Mouse (Mus musculus): ENCODE measurements around the gene Blcap. TPM values are rescaled to one million over a fixed set of nuclear protein-coding genes. Genes with fewer than 3 reads are reported as not detected.

The Blcap gene
- polyA plus RNA-seq, 1 experiment from 2014 or later: 161 TPM

- Histone ChIP-seq H3K36me3 (ENCODE audit: poor library complexity, severe bottlenecking) (peaks cover 3% of the 10 kb centered on the region), H3K4me1 (peaks cover 43% of the 10 kb centered on the region), H3K9ac (peak overlapping the region; percentile 16; the same call in 1 of the 2 replicates), H3K27me3 (no peaks in the 10 kb centered on the region), H3K4me3 (no peak overlapping the region), H3K4me2 (no peak overlapping the region), H3K27ac (peak overlapping the region; percentile 32; the same call in 1 of the 2 replicates), H3K9me3 (replicated peaks) (no peaks in the 10 kb centered on the region)
- ATAC-seq: no peak
- WGBS: 23% methylated on average over 2 of the region's 2 CpGs
These were observed 2.2 kb downstream of the Blcap start for GRCm38 (mm10) chr2:157568881-157569280.

GRCm38 (mm10) chr2:157567235-157567961, 3.7 kb downstream of the Blcap start:
- Histone ChIP-seq H3K36me3 (ENCODE audit: poor library complexity, severe bottlenecking) (peaks cover 18% of the 10 kb centered on the region), H3K9ac (peak overlapping the region; percentile 98), H3K27ac (peak overlapping the region; percentile 54), H3K4me1 (peaks cover 55% of the 10 kb centered on the region), H3K4me2 (peak overlapping the region; percentile 83), H3K4me3 (peak overlapping the region; percentile 99), H3K27me3 (no peaks in the 10 kb centered on the region), H3K9me3 (replicated peaks) (0 out of 2 replicates have a peak, but pooled peaks cover 3% of the 10 kb centered on the region)
- no peak for ATAC-seq
- 90% methylated on average over 11 of the region's 11 CpGs for WGBS

DNA sequence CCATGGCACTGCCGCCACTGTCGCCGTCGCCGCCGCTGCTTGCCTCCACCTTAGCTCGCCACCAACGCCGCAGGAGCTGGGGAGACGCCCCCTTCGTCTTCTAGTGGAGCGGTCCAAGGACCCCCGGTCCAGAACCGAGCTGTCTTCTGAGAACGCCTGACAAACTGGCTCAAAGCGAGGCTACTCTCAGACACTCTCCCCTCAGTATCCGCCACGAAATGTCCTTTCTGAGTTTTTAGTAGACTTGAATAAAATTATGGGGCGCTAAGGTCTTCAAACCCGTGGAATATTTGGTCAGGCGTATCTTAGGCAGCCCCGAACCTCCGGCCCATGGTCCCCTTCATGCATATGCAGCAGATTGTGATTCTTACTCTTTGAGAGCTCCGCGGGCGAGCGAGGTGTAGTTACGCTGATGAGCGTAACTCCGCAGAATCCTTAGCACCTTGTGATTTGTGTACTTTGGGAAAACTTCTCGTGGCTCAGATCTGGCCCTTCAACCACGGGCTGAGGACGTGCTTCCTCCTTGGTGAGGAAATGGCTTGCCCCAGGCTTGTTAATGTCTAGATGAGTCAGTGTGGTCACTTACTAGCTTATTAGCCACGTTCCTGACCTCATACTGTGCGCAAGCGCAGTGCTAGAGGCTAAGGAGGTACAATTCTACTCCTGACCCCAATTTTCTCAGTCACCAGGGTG, 4.7 kb downstream of the Blcap start:
- Histone ChIP-seq H3K9ac (peak overlapping the region; percentile 98), H3K36me3 (ENCODE audit: poor library complexity, severe bottlenecking) (peaks cover 28% of the 10 kb centered on the region), H3K27me3 (no peaks in the 10 kb centered on the region), H3K4me3 (peak overlapping the region; percentile 99), H3K9me3 (replicated peaks) (peaks cover 5% of the 10 kb centered on the region), H3K4me1 (peaks cover 58% of the 10 kb centered on the region), H3K27ac (peak overlapping the region; percentile 90), H3K4me2 (peak overlapping the region; percentile 83)
- ATAC-seq: peak; percentile 86
- under 1% methylated on average over 36 of the region's 36 CpGs for WGBS

DNA sequence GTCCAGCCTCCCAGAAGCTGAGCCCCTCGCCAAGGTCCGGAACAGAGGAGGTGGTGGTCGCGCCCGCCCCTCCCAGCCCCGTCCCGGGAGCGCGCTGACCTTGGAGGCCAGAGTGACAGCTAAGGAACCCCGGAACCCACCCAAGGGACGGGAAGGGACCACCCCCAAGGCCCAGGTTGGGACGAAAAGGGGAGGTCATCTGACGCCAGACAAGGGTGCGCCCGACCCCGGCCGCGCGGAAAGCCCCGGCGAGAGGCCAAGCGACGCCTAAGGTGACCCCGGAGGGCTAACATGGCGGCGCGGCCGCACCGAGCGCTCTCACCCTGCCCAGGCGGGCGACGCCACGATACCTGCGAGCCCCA, 5.2 kb downstream of the Blcap start:
- Histone ChIP-seq H3K27ac (peak overlapping the region; percentile 90), H3K4me3 (peak overlapping the region; percentile 99), H3K36me3 (ENCODE audit: poor library complexity, severe bottlenecking) (peaks cover 33% of the 10 kb centered on the region), H3K27me3 (no peaks in the 10 kb centered on the region), H3K4me1 (peaks cover 58% of the 10 kb centered on the region), H3K9me3 (replicated peaks) (peaks cover 10% of the 10 kb centered on the region), H3K4me2 (peak overlapping the region; percentile 83), H3K9ac (peak overlapping the region; percentile 98)
- peak; percentile 16 for ATAC-seq
- 0% methylated on average over 33 of the region's 35 CpGs for WGBS

GRCm38 (mm10) chr2:157565446-157565845, 5.6 kb downstream of the Blcap start:
- Histone ChIP-seq H3K9ac (peak overlapping the region; percentile 98), H3K27ac (peak overlapping the region; percentile 90), H3K9me3 (replicated peaks) (peaks cover 10% of the 10 kb centered on the region), H3K4me3 (peak overlapping the region; percentile 99), H3K27me3 (no peaks in the 10 kb centered on the region), H3K36me3 (ENCODE audit: poor library complexity, severe bottlenecking) (peaks cover 35% of the 10 kb centered on the region), H3K4me2 (peak overlapping the region; percentile 83), H3K4me1 (peaks cover 58% of the 10 kb centered on the region)
- WGBS: 7% methylated on average over 13 of the region's 13 CpGs
- ATAC-seq: no peak

GRCm38 (mm10) chr2:157564723-157565122, 6.4 kb downstream of the Blcap start:
- H3K4me1 ChIP-seq: peaks cover 54% of the 10 kb centered on the region
- no peaks in the 10 kb centered on the region for H3K27me3 ChIP-seq
- ATAC-seq: no peak
- peak overlapping the region; percentile 98 for H3K9ac ChIP-seq
- peak overlapping the region; percentile 99 for H3K4me3 ChIP-seq
- H3K36me3 ChIP-seq (ENCODE audit: poor library complexity, severe bottlenecking): peaks cover 43% of the 10 kb centered on the region
- peak overlapping the region; percentile 90 for H3K27ac ChIP-seq
- peak overlapping the region; percentile 83 for H3K4me2 ChIP-seq
- H3K9me3 ChIP-seq (replicated peaks): peaks cover 17% of the 10 kb centered on the region
- 66% methylated on average over 4 of the region's 4 CpGs for WGBS

- WGBS: 47% methylated on average over 2 of the region's 2 CpGs
- Histone ChIP-seq H3K4me1 (peaks cover 54% of the 10 kb centered on the region), H3K9me3 (replicated peaks) (peaks cover 34% of the 10 kb centered on the region), H3K27ac (peak overlapping the region; percentile 89), H3K36me3 (ENCODE audit: poor library complexity, severe bottlenecking) (peaks cover 58% of the 10 kb centered on the region), H3K9ac (peak overlapping the region; percentile 98), H3K4me3 (peak overlapping the region; percentile 58), H3K4me2 (peak overlapping the region; percentile 83), H3K27me3 (no peaks in the 10 kb centered on the region)
- no peak for ATAC-seq
These were observed 8.0 kb downstream of the Blcap start for GRCm38 (mm10) chr2:157563031-157563430.

- Histone ChIP-seq H3K4me3 (peak overlapping the region; percentile 58), H3K4me1 (peaks cover 47% of the 10 kb centered on the region), H3K36me3 (ENCODE audit: poor library complexity, severe bottlenecking) (peaks cover 75% of the 10 kb centered on the region), H3K27ac (peak overlapping the region; percentile 89), H3K4me2 (peak overlapping the region; percentile 83), H3K9me3 (replicated peaks) (peaks cover 38% of the 10 kb centered on the region), H3K27me3 (no peaks in the 10 kb centered on the region), H3K9ac (peak overlapping the region; percentile 98)
- WGBS: 55% methylated on average over 27 of the region's 27 CpGs
- ATAC-seq: peak; percentile 52
These were observed 9.8 kb downstream of the Blcap start for GRCm38 (mm10) chr2:157561165-157561836.

GRCm38 (mm10) chr2:157560302-157560701, 10.8 kb downstream of the Blcap start:
- Histone ChIP-seq H3K9ac (peak overlapping the region; percentile 98), H3K36me3 (ENCODE audit: poor library complexity, severe bottlenecking) (peaks cover 80% of the 10 kb centered on the region), H3K4me2 (peak overlapping the region; percentile 83), H3K27me3 (no peaks in the 10 kb centered on the region), H3K9me3 (replicated peaks) (peaks cover 38% of the 10 kb centered on the region), H3K4me3 (peak overlapping the region; percentile 58), H3K4me1 (peaks cover 46% of the 10 kb centered on the region), H3K27ac (peak overlapping the region; percentile 95)
- peak; percentile 41; the same call in 1 of the 2 replicates for ATAC-seq
- 44% methylated on average over 33 of the region's 33 CpGs for WGBS

DNA sequence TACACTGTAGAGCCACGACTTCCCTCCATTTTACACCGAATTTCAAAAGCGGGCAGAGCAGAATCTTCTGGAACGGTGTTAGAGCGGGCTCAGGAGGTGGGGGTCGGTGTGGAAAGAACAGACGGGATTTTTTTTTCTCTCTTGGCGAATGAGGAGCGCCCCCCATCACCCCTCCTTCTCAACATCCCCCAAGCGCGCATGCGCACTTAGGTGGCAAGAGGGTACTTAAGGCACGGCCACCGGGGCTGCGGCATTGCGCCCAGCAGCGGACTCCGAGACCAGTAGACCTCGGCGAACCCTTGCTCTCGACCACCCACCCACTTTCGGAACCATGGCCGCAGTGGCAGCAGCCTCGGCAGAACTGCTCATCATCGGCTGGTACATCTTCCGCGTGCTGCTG, 11.2 kb downstream of the Blcap start, which contains the start of gene Nnat:
Nnat (plus strand) TSS at position 221 of the 400 bp plus-strand sequence.
- peak within 1 kb of the TSS; percentile 98 for H3K9ac ChIP-seq
- H3K27me3 ChIP-seq: no peaks in the 10 kb centered on the region
- peak; percentile 67 for ATAC-seq
- H3K4me2 ChIP-seq: peak within 1 kb of the TSS; percentile 83
- H3K4me3 ChIP-seq: peak within 1 kb of the TSS; percentile 58
- peaks cover 41% of the 10 kb centered on the region for H3K4me1 ChIP-seq
- peaks cover 38% of the 10 kb centered on the region for H3K9me3 ChIP-seq (replicated peaks)
- 42% methylated on average over 22 of the region's 27 CpGs for WGBS
- peaks cover 80% of the 10 kb centered on the region for H3K36me3 ChIP-seq (ENCODE audit: poor library complexity, severe bottlenecking)
- peak within 1 kb of the TSS; percentile 95 for H3K27ac ChIP-seq

DNA sequence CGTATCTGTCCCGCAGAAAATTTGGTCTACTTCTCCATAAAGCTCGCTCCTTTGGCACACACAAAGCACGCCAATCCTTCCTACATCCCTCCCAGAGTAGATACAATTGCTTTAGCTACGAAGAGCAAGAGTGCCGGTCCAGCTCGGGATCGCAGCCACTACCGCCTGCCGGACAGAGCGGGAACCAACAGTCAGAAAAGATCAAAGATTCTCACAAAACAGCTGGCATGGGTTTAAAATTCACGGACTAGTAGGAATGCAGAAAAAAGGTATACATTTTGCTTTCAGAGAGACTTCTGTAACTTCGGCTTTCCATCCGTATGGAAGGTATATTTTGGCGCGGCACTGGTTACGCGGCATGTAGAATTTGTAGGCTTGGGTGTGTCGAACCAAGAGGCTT, 11.6 kb downstream of the Blcap start:
- peaks cover 38% of the 10 kb centered on the region for H3K4me1 ChIP-seq
- peak overlapping the region; percentile 83 for H3K4me2 ChIP-seq
- H3K27me3 ChIP-seq: no peaks in the 10 kb centered on the region
- H3K9ac ChIP-seq: peak overlapping the region; percentile 98
- peak overlapping the region; percentile 58 for H3K4me3 ChIP-seq
- WGBS: 56% methylated on average over 19 of the region's 19 CpGs
- no peak for ATAC-seq
- peaks cover 80% of the 10 kb centered on the region for H3K36me3 ChIP-seq (ENCODE audit: poor library complexity, severe bottlenecking)
- peak overlapping the region; percentile 95 for H3K27ac ChIP-seq
- H3K9me3 ChIP-seq (replicated peaks): peaks cover 38% of the 10 kb centered on the region

- Histone ChIP-seq H3K27me3 (no peaks in the 10 kb centered on the region), H3K4me1 (peaks cover 38% of the 10 kb centered on the region), H3K4me2 (no peak overlapping the region), H3K9me3 (replicated peaks) (peaks cover 38% of the 10 kb centered on the region), H3K27ac (peak overlapping the region; percentile 70), H3K36me3 (ENCODE audit: poor library complexity, severe bottlenecking) (peaks cover 74% of the 10 kb centered on the region), H3K9ac (no peak overlapping the region), H3K4me3 (no peak overlapping the region)
- WGBS: 47% methylated on average over 6 of the region's 6 CpGs
- no peak for ATAC-seq
These were observed 12.6 kb downstream of the Blcap start for GRCm38 (mm10) chr2:157558520-157558919.
